Mouse (Mus musculus) c-Kit-positive CD71-positive TER-119-positive erythroid progenitor cells, embryonic 14.5 days (primary cell): Measurements from ENCODE around the gene Krtap5-4.
"Not testable (repeated sequence)": the region's sequence is repeated elsewhere in the genome, so short reads cannot be mapped to it uniquely, and the experiment has no call there.

Experiments
- DNase-seq: peaks from one replicate; pipeline ENCODE4 v3.0.0-alpha.2; 2013; ENCODE audit warnings: low spot score

Gene Krtap5-4

DNA sequence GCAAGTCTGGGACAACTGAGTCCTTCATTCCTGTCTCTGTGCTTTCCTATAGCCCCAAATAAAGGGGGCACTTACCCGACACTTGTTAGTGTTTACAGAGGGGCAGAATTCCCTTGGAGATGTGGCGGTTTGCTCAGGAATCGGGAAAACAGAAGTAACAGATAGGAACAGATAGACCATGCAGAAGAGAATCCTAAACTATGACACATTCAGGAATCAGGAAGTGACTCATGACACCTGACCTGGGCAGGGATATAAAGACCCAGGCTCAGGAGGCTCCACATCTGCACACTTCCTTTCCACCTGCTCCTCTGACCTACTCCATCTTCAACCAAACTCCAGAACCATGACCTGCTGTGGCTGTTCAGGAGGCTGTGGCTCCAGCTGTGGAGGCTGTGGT is at the start of gene Krtap5-4:
Gene Krtap5-4, plus strand, starts transcription at position 301 of the 400 bp plus-strand sequence.
- no peak for DNase-seq

DNA sequence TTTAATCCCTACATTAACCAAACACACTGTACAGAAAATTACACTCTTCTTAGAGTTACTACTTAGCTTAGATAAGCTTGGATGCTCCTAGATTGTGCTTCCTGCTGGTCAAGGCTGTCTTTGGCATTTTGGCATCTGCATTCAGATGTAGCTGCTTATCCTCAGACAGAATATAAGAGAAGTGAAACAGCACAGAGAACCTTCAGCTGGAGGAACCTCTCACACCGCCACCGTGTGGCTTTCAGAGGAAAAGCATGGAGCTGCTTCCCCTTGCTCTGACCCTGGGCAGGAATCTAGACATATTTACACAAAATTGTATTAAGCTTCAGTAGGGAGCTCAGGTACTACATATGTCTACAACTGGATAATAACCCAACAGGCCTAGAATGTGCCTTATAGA is 47.8 kb upstream of the Krtap5-4 start:
- DNase-seq, result no peak

DNA sequence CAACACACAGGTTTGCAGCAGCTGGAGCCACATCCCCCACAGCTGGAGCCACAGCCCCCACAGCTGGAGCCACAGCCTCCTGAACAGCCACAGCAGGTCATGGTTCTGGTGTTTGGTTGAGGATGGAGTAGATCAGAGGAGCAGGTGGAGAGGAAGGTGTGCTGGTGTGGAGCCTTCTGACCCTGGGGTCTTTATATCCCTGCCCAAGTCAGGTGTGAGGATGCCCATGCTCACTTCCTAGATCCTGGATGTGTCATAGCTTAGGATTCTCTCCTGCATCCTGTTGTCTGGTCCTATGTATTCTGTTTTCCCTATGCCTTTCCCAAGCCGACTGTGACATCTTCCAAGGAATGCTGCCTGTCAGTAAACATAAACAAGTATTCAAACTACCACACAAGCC is 45.1 kb upstream of the Krtap5-4 start, which contains the start of gene Gm2431:
Gene Gm2431, minus strand, starts transcription at position 101 of the 400 bp plus-strand sequence.
- not testable (repeated sequence) for DNase-seq

GRCm38 (mm10) chr7:142274263-142274662 is 29.1 kb upstream of the Krtap5-4 start, which contains the start of gene Gm4559:
TSS of gene Gm4559 (minus strand) at chr7:142274363.
- not testable (repeated sequence) for DNase-seq

DNA sequence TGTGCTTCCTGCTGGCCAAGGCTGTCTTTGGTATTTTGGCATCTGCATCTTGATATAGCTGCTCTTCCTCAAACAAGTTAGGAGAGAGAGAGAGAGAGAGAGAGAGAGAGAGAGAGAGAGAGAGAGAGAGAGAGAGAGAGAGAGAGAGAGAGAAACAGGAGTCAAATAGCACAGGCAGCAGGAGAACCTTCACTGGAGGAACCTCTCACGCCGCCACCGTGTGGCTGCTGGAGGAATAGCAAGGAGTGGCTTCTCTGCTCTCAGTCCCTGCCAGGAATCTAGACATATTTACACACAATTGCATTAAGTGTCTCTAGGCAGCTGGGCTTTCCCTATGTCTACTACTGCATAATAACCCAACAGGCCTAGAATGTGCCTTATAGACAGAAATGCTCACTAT is 25.2 kb upstream of the Krtap5-4 start:
- peak; percentile 23 for DNase-seq

GRCm38 (mm10) chr7:142279291-142279690 is 24.1 kb upstream of the Krtap5-4 start:
- DNase-seq, result not testable (repeated sequence)

DNA sequence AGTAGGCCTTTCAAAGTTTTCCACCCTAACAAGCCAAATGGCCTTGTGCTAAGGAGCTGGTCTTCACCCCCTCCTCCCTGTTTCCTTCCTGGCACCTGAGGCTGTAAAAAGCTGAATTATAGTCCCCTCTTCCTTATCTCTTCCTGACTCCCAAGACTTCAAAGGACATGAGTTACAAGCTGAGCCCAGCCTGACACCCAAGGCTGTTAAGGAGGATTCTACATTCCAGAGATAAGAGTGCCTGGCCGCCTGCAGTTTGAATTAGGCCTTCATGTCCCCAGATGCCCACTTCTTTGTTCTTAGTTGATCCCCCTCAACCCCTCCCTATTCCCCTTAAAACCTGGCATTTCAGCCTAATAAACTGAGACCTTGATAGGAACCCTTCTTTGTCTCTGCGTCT is 20.5 kb upstream of the Krtap5-4 start:
- DNase-seq, result not testable (repeated sequence)

- peak; percentile 5 for DNase-seq
Measured at GRCm38 (mm10) chr7:142284023-142284591, 19.2 kb upstream of the Krtap5-4 start.

DNA sequence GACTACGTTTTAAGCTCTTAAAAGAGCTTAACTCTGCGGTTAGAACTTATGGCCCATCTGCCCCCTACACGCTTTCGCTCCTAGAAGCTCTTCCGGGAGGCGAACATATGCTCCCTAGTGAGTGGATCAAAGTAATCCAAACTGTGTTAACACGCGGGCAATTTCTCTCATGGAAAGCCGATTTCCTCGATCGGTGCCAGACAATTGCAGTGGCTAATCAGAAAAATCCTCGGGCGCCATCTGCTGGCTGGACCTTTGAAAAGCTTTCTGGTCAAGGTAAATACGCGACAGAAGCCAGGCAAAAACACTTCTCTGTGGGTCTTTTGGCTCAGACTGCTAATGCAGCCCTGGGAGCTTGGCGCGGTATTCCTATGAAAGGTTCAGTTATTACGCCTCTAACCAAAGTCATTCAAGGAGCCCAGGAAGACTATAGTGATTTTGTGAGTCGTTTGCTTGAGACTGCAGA is 18.7 kb upstream of the Krtap5-4 start:
- peak; percentile 77 for DNase-seq

- DNase-seq, result peak; percentile 4
Measured at GRCm38 (mm10) chr7:142285130-142285835, 18.1 kb upstream of the Krtap5-4 start.

- not testable (repeated sequence) for DNase-seq
Measured at GRCm38 (mm10) chr7:142285910-142286612, 17.3 kb upstream of the Krtap5-4 start.

GRCm38 (mm10) chr7:142293851-142294250 is 9.5 kb upstream of the Krtap5-4 start:
- not testable (repeated sequence) for DNase-seq

DNA sequence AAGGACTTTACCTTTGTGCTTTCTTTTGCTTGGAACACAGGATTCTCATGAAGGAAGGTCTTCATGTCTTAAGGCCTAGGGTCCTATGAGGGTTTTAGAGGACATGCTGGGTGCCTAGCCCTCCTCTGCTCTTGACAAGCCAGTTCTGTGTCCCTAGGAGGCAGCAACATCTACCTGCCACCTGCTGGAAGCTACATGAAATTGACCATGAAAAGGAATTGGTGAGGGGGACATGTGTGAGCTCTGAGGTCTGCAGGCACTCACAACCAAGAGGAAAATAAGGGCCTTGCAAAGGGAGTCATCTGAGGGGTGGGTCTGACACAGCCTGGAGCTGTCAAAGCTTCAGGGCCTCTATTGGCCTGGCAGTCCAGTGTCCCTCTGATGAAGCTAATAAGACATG is 7.9 kb upstream of the Krtap5-4 start:
- no peak for DNase-seq

GRCm38 (mm10) chr7:142296108-142296507 is 7.2 kb upstream of the Krtap5-4 start:
- not testable (repeated sequence) for DNase-seq

DNA sequence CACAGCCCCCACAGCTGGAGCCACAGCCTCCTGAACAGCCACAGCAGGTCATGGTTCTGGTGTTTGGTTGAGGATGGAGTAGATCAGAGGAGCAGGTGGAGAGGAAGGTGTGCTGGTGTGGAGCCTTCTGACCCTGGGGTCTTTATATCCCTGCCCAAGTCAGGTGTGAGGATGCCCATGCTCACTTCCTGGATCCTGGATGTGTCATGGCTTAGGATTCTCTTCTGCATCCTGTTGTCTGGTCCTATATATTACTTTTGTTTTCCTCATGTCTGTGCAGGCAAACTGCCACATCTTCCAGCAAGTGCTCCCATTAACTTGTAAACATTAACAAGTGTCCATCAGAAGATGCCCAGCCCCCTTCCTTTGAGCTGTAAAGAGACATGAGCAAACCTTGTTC is 6.3 kb upstream of the Krtap5-4 start, which contains the start of gene Krtap5-1:
Gene Krtap5-1, minus strand, starts transcription at position 101 of the 400 bp plus-strand sequence.
- not testable (repeated sequence) for DNase-seq

DNA sequence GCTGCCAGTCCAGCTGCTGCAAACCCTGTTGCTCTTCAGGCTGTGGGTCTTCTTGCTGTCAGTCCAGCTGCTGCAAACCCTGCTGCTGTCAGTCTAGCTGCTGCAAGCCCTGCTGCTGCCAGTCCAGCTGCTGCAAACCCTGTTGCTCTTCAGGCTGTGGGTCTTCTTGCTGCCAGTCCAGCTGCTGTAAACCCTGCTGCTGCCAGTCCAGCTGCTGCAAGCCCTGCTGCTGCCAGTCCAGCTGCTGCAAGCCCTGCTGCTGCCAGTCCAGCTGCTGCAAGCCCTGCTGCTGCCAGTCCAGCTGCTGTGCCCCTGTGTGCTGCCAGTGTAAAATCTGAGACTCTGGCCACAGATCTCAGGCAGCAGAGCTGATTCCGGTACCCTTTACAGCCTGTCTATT is 580 bp downstream of the Krtap5-4 start:
- DNase-seq, result not testable (repeated sequence)

DNA sequence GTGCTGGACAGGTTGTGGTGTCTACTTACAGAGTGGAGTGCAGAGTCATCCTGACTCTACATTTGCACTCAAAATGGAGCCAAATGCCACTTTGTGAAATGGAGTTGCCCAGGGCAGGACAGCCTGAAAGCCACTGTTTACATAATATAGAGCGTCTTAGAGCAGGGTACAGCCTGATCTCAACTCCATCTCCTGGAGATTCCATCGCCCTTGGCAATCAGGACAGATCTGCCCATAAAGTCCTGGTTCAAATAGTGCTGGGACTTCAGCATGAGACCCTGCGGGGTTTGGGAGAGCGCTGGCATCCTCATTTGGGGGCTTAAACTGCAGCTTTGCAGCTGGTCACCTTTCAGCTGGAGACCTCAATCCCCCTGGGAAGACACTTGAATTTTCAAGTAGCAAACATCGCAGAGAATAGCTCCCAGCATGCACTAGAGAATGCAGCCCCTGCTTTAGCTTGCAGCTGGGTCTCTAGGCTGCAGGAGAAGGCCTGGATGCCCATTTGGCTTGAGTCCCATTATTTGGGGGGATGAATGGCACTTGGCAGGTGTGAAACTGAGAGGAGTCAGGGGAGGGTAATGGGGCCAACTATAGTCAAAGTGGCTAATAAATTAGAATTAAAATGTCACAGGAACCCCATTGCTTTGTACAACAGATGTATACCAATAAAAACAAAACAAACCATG is 11.4 kb downstream of the Krtap5-4 start:
- no peak for DNase-seq

DNA sequence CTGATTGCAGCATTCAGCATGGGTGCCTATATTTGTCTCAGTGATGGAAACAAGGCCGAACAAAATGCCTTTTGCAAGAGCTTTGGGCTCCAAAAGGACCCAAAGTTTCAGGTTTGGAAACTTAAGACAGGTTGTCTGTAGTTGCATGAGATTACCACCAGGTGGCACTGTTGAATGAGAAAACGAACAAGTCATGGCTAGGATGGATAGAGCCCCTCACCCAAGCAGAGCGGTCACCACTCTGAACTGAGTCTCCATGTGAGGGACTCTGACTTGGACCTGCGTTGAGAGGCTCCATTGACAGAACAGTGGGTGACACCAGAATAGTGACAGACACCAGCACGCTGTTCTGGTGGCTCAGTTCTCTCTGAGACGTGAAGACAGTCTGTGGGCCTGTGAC is 13.2 kb downstream of the Krtap5-4 start:
- DNase-seq, result no peak

GRCm38 (mm10) chr7:142317216-142317615 is 13.9 kb downstream of the Krtap5-4 start:
- no peak for DNase-seq

- DNase-seq, result no peak
Measured at GRCm38 (mm10) chr7:142319124-142319523, 15.8 kb downstream of the Krtap5-4 start.

DNA sequence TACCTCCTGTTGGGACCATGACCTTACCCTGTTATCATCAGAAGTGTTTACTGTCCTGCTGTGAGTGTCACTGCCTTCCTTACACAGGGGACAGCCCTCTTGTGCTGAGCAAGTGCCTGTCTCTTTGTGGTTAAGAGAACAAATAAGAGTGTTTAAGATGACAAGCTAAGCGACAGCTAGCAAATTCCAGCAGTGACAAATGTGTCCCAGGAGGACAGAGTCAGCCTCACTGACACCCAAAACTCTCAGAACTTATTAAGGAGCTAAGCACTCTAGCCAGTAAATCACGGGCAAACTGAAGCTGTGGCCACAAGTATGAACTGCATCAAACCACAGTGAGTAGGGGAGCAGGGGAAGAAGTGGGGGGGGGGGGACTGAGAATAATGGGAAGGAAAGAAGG is 17.6 kb downstream of the Krtap5-4 start:
- no peak for DNase-seq
